Mouse (Mus musculus): ENCODE data around the gene Mybl2. TPM values are rescaled to one million over a fixed set of nuclear protein-coding genes. Genes with fewer than 3 reads are reported as not detected.
A peak's percentile ranks its signal among the peaks of the same experiment; 100 is the strongest.

The Mybl2 gene
- polyA plus RNA-seq, 1 experiment from 2014 or later: 10.5 TPM

GRCm38 (mm10) chr2:163110706-163111105 is 56.2 kb downstream of the Mybl2 start:
- no peaks in the 10 kb centered on the region for H3K36me3 ChIP-seq (ENCODE audit: control insufficient read depth, insufficient read depth, low read length)
- no peak for DNase-seq (ENCODE audit: low spot score)
- H3K4me3 ChIP-seq (ENCODE audit: low read depth, low read length): no peak overlapping the region
- peaks cover 17% of the 10 kb centered on the region for H3K4me1 ChIP-seq (ENCODE audit: control insufficient read depth, insufficient read depth, low read length)
- ATAC-seq: no peak
- peak overlapping the region; percentile 74; the same call in 1 of the 2 replicates for H3K27ac ChIP-seq (ENCODE audit: low read depth, low read length)
- 83% methylated on average over 1 of the region's 1 CpGs for WGBS
- H3K9ac ChIP-seq (ENCODE audit: low read length): no peak overlapping the region
- no peaks in the 10 kb centered on the region for H3K27me3 ChIP-seq (replicated peaks; ENCODE audit: control insufficient read depth, insufficient read depth, low read length)
- no peaks in the 10 kb centered on the region for H3K9me3 ChIP-seq (replicated peaks; ENCODE audit: control insufficient read depth, low read length)
- H3K4me2 ChIP-seq (ENCODE audit: low read length): no peak overlapping the region

GRCm38 (mm10) chr2:163111413-163112201 is 57.1 kb downstream of the Mybl2 start:
- H3K4me1 ChIP-seq (ENCODE audit: control insufficient read depth, insufficient read depth, low read length): peaks cover 17% of the 10 kb centered on the region
- no peaks in the 10 kb centered on the region for H3K9me3 ChIP-seq (replicated peaks; ENCODE audit: control insufficient read depth, low read length)
- ATAC-seq (peak; percentile 58), DNase-seq (ENCODE audit: low spot score) (peak; percentile 86)
- no peaks in the 10 kb centered on the region for H3K36me3 ChIP-seq (ENCODE audit: control insufficient read depth, insufficient read depth, low read length)
- WGBS: 20% methylated on average over 16 of the region's 16 CpGs
- H3K4me3 ChIP-seq (ENCODE audit: low read depth, low read length): no peak overlapping the region
- H3K4me2 ChIP-seq (ENCODE audit: low read length): peak overlapping the region; percentile 34
- peak overlapping the region; percentile 82 for H3K27ac ChIP-seq (ENCODE audit: low read depth, low read length)
- H3K27me3 ChIP-seq (replicated peaks; ENCODE audit: control insufficient read depth, insufficient read depth, low read length): no peaks in the 10 kb centered on the region
- H3K9ac ChIP-seq (ENCODE audit: low read length): no peak overlapping the region

- H3K9ac ChIP-seq (ENCODE audit: low read length): no peak overlapping the region
- H3K36me3 ChIP-seq (ENCODE audit: control insufficient read depth, insufficient read depth, low read length): no peaks in the 10 kb centered on the region
- 70% methylated on average over 15 of the region's 15 CpGs for WGBS
- peaks cover 3% of the 10 kb centered on the region; the same call in 1 of the 2 replicates for H3K4me1 ChIP-seq (ENCODE audit: control insufficient read depth, insufficient read depth, low read length)
- ATAC-seq (no peak), DNase-seq (ENCODE audit: low spot score) (no peak)
- H3K4me2 ChIP-seq (ENCODE audit: low read length): no peak overlapping the region
- H3K27ac ChIP-seq (ENCODE audit: low read depth, low read length): no peak overlapping the region
- H3K9me3 ChIP-seq (replicated peaks; ENCODE audit: control insufficient read depth, low read length): no peaks in the 10 kb centered on the region
- no peaks in the 10 kb centered on the region; the same call in 1 of the 2 replicates for H3K27me3 ChIP-seq (replicated peaks; ENCODE audit: control insufficient read depth, insufficient read depth, low read length)
- no peak overlapping the region for H3K4me3 ChIP-seq (ENCODE audit: low read depth, low read length)
These were observed 66.3 kb downstream of the Mybl2 start for GRCm38 (mm10) chr2:163120626-163121352.

GRCm38 (mm10) chr2:163121353-163121660 is 66.8 kb downstream of the Mybl2 start:
- Histone ChIP-seq H3K4me2 (ENCODE audit: low read length) (no peak overlapping the region), H3K4me1 (ENCODE audit: control insufficient read depth, insufficient read depth, low read length) (peaks cover 3% of the 10 kb centered on the region; the same call in 1 of the 2 replicates), H3K36me3 (ENCODE audit: control insufficient read depth, insufficient read depth, low read length) (no peaks in the 10 kb centered on the region), H3K9me3 (replicated peaks; ENCODE audit: control insufficient read depth, low read length) (no peaks in the 10 kb centered on the region), H3K27ac (ENCODE audit: low read depth, low read length) (no peak overlapping the region), H3K27me3 (replicated peaks; ENCODE audit: control insufficient read depth, insufficient read depth, low read length) (no peaks in the 10 kb centered on the region; the same call in 1 of the 2 replicates), H3K4me3 (ENCODE audit: low read depth, low read length) (no peak overlapping the region), H3K9ac (ENCODE audit: low read length) (no peak overlapping the region)
- WGBS: 84% methylated on average over 3 of the region's 3 CpGs
- ATAC-seq (no peak), DNase-seq (ENCODE audit: low spot score) (no peak)

GRCm38 (mm10) chr2:163122319-163122718 is 67.8 kb downstream of the Mybl2 start:
- H3K4me2 ChIP-seq (ENCODE audit: low read length): peak overlapping the region; percentile 19; the same call in 1 of the 2 replicates
- H3K4me3 ChIP-seq (ENCODE audit: low read depth, low read length): no peak overlapping the region
- ATAC-seq (peak; percentile 93), DNase-seq (ENCODE audit: low spot score) (peak; percentile 63)
- no peak overlapping the region for H3K9ac ChIP-seq (ENCODE audit: low read length)
- no peaks in the 10 kb centered on the region; the same call in 1 of the 2 replicates for H3K27me3 ChIP-seq (replicated peaks; ENCODE audit: control insufficient read depth, insufficient read depth, low read length)
- H3K36me3 ChIP-seq (ENCODE audit: control insufficient read depth, insufficient read depth, low read length): no peaks in the 10 kb centered on the region
- peaks cover 3% of the 10 kb centered on the region; the same call in 1 of the 2 replicates for H3K4me1 ChIP-seq (ENCODE audit: control insufficient read depth, insufficient read depth, low read length)
- 17% methylated on average over 9 of the region's 9 CpGs for WGBS
- no peaks in the 10 kb centered on the region for H3K9me3 ChIP-seq (replicated peaks; ENCODE audit: control insufficient read depth, low read length)
- H3K27ac ChIP-seq (ENCODE audit: low read depth, low read length): no peak overlapping the region

GRCm38 (mm10) chr2:163123496-163123895 is 69.0 kb downstream of the Mybl2 start:
- H3K27me3 ChIP-seq (replicated peaks; ENCODE audit: control insufficient read depth, insufficient read depth, low read length): no peaks in the 10 kb centered on the region; the same call in 1 of the 2 replicates
- H3K36me3 ChIP-seq (ENCODE audit: control insufficient read depth, insufficient read depth, low read length): no peaks in the 10 kb centered on the region
- no peak for ATAC-seq
- no peak overlapping the region for H3K4me2 ChIP-seq (ENCODE audit: low read length)
- peaks cover 3% of the 10 kb centered on the region; the same call in 1 of the 2 replicates for H3K4me1 ChIP-seq (ENCODE audit: control insufficient read depth, insufficient read depth, low read length)
- no peak for DNase-seq (ENCODE audit: low spot score)
- H3K27ac ChIP-seq (ENCODE audit: low read depth, low read length): no peak overlapping the region
- no peaks in the 10 kb centered on the region for H3K9me3 ChIP-seq (replicated peaks; ENCODE audit: control insufficient read depth, low read length)
- H3K9ac ChIP-seq (ENCODE audit: low read length): no peak overlapping the region
- H3K4me3 ChIP-seq (ENCODE audit: low read depth, low read length): no peak overlapping the region
- WGBS: 93% methylated on average over 5 of the region's 5 CpGs

GRCm38 (mm10) chr2:163130837-163131236 is 76.3 kb downstream of the Mybl2 start:
- Histone ChIP-seq H3K9me3 (replicated peaks; ENCODE audit: control insufficient read depth, low read length) (no peaks in the 10 kb centered on the region), H3K9ac (ENCODE audit: low read length) (no peak overlapping the region), H3K4me2 (ENCODE audit: low read length) (no peak overlapping the region), H3K36me3 (ENCODE audit: control insufficient read depth, insufficient read depth, low read length) (no peaks in the 10 kb centered on the region), H3K4me3 (ENCODE audit: low read depth, low read length) (no peak overlapping the region), H3K27ac (ENCODE audit: low read depth, low read length) (no peak overlapping the region), H3K27me3 (replicated peaks; ENCODE audit: control insufficient read depth, insufficient read depth, low read length) (no peaks in the 10 kb centered on the region), H3K4me1 (ENCODE audit: control insufficient read depth, insufficient read depth, low read length) (no peaks in the 10 kb centered on the region)
- DNase-seq (ENCODE audit: low spot score): no peak
- no peak for ATAC-seq
- 78% methylated on average over 5 of the region's 5 CpGs for WGBS

- Histone ChIP-seq H3K9me3 (replicated peaks; ENCODE audit: control insufficient read depth, low read length) (no peaks in the 10 kb centered on the region), H3K36me3 (ENCODE audit: control insufficient read depth, insufficient read depth, low read length) (no peaks in the 10 kb centered on the region), H3K27me3 (replicated peaks; ENCODE audit: control insufficient read depth, insufficient read depth, low read length) (no peaks in the 10 kb centered on the region), H3K4me3 (ENCODE audit: low read depth, low read length) (no peak overlapping the region), H3K4me1 (ENCODE audit: control insufficient read depth, insufficient read depth, low read length) (no peaks in the 10 kb centered on the region), H3K9ac (ENCODE audit: low read length) (no peak overlapping the region), H3K27ac (ENCODE audit: low read depth, low read length) (no peak overlapping the region), H3K4me2 (ENCODE audit: low read length) (no peak overlapping the region)
- ATAC-seq (no peak), DNase-seq (ENCODE audit: low spot score) (no peak)
- 79% methylated on average over 5 of the region's 5 CpGs for WGBS
These were observed 77.8 kb downstream of the Mybl2 start for GRCm38 (mm10) chr2:163132314-163132713.
